Mouse (Mus musculus) heart, embryonic 14.5 days (tissue): ENCODE measurements around the gene Ass1. TPM values are rescaled to one million over a fixed set of nuclear protein-coding genes. Genes with fewer than 3 reads are reported as not detected.

Source experiments
- ATAC-seq: fragments of 200-750 bp; cut with Nextera tagmentation; 2 replicates; pipeline ENCODE4 v1.8.0; 2017; ENCODE audit warnings: low read depth, moderate TSS enrichment; ENCODE audit not compliant: insufficient number of reproducible peaks, insufficient read depth, low FRiP score
- H3K27ac ChIP-seq, 2 experiments: fragments of 200-500 bp in 1 of 2; fragments of 300-500 bp in 1 of 2; sonication (generic) in 1 of 2; replicated peaks in 1 of 2; 2 replicates each; pipeline ENCODE4 v1.5.1; 2012 to 2014; ENCODE audit warnings: low read depth in 2 of 2, low read length in 2 of 2, control low read depth in 1 of 2, mild to moderate bottlenecking in 1 of 2, mixed read lengths in 1 of 2; ENCODE audit not compliant: control insufficient read depth in 1 of 2, insufficient read depth in 1 of 2
- H3K27me3 ChIP-seq: fragments of 300-500 bp; sonication (generic); 2 replicates; pipeline ENCODE4 v1.6.1; 2014; ENCODE audit warnings: mild to moderate bottlenecking, low read length, control low read depth; ENCODE audit not compliant: control insufficient read depth, insufficient read depth
- H3K36me3 ChIP-seq: fragments of 300-500 bp; sonication (generic); 2 replicates; pipeline ENCODE4 v1.6.1; 2014; ENCODE audit warnings: mild to moderate bottlenecking, control low read depth, low read length, mixed read lengths; ENCODE audit not compliant: control insufficient read depth, insufficient read depth
- H3K4me1 ChIP-seq, 2 experiments: fragments of 200-500 bp in 1 of 2; fragments of 300-500 bp in 1 of 2; sonication (generic) in 1 of 2; 2 replicates each; pipeline ENCODE4 v1.6.1; 2012 to 2014; ENCODE audit warnings: low read length in 2 of 2, control low read depth in 1 of 2, mixed read lengths in 1 of 2; ENCODE audit not compliant: control insufficient read depth in 2 of 2, insufficient read depth in 2 of 2
- H3K4me2 ChIP-seq: fragments of 300-500 bp; sonication (generic); 2 replicates; pipeline ENCODE4 v1.6.1; 2014; ENCODE audit warnings: mild to moderate bottlenecking, low read length
- H3K4me3 ChIP-seq, 2 experiments: fragments of 200-500 bp in 1 of 2; fragments of 300-500 bp in 1 of 2; sonication (generic) in 1 of 2; 2 replicates each; pipeline ENCODE4 v1.5.1; 2012 to 2014; ENCODE audit warnings: low read length in 2 of 2, mild to moderate bottlenecking in 2 of 2, control low read depth in 1 of 2, low read depth in 1 of 2, moderate library complexity in 1 of 2; ENCODE audit not compliant: control insufficient read depth in 1 of 2, insufficient read depth in 1 of 2
- H3K9ac ChIP-seq: fragments of 300-500 bp; sonication (generic); 2 replicates; pipeline ENCODE4 v1.6.1; 2014; ENCODE audit warnings: mild to moderate bottlenecking, low read length
- H3K9me3 ChIP-seq: fragments of 300-500 bp; sonication (generic); 2 replicates; pipeline ENCODE4 v1.6.1; 2016; ENCODE audit warnings: low read length, control low read depth; ENCODE audit not compliant: control insufficient read depth
- WGBS: fragments of 180-500 bp; shearing (Covaris S2); extraction: QIAGEN DNeasy Blood & Tissue Kit; methylation state at CpG from one replicate; pipeline ENCODE4 v1.1.7; 2014; 5-methylcytosine and 5-hydroxymethylcytosine counted together
- polyA plus RNA-seq: library from polyadenylated mRNA; unstranded; fragments of >200 nt; fragmentation: Nextera tagmentation; extraction: Ambion mirVana; gene quantifications from 2 replicates; pipeline ENCODE4 v1.2.1, GENCODE M21; 2014

Gene Ass1
- polyA plus RNA-seq, 1 experiment from 2014 or later = 10.0 TPM

DNA sequence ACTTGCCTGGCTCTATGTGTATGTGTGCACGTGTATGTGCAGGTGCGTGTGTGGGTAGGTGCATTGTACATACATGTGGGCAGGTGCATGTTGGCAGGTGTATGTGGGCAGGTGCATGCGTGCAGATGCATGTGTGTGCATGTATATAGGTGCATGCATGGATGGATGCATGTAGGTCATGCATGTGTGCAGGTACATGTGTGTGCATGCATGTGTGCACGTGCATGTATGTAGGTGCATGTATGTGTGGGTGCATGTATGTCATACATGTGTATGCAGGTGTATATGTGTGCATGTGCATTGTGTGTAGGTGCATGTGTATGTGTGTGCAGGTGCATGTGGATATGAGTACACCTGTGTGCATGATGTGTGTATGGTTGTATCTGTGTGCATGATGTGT, 20.1 kb upstream of the Ass1 start:
- WGBS = 84% methylated on average over 4 of the region's 4 CpGs
- H3K4me2 ChIP-seq = no peak overlapping the region
- peaks cover 36 to 52% of the 10 kb centered on the region in 2 experiments for H3K4me1 ChIP-seq
- ATAC-seq = 0 out of 2 replicates have a peak, but pooled peaks have one; percentile 2
- H3K36me3 ChIP-seq = no peaks in the 10 kb centered on the region
- no peak overlapping the region for H3K4me3 ChIP-seq
- H3K9me3 ChIP-seq = no peaks in the 10 kb centered on the region
- no peaks in the 10 kb centered on the region for H3K27me3 ChIP-seq
- H3K27ac ChIP-seq = no peak overlapping the region
- H3K9ac ChIP-seq = no peak overlapping the region

- no peaks in the 10 kb centered on the region for H3K27me3 ChIP-seq
- H3K9ac ChIP-seq = no peak overlapping the region
- no peaks in the 10 kb centered on the region for H3K36me3 ChIP-seq
- no peak overlapping the region for H3K4me2 ChIP-seq
- H3K9me3 ChIP-seq = no peaks in the 10 kb centered on the region
- WGBS = 40% methylated on average over 3 of the region's 3 CpGs
- no peak overlapping the region for H3K27ac ChIP-seq
- H3K4me1 ChIP-seq = peaks cover 43 to 59% of the 10 kb centered on the region in 2 experiments
- H3K4me3 ChIP-seq = no peak overlapping the region
- ATAC-seq = no peak
Observed at GRCm38 (mm10) chr2:31450661-31451060, 19.3 kb upstream of the Ass1 start.

GRCm38 (mm10) chr2:31451530-31451929, 18.5 kb upstream of the Ass1 start:
- 58% methylated on average over 1 of the region's 1 CpGs for WGBS
- no peak overlapping the region for H3K27ac ChIP-seq
- no peak for ATAC-seq

GRCm38 (mm10) chr2:31453011-31453410, 17.0 kb upstream of the Ass1 start:
- Histone ChIP-seq H3K27ac (no peak overlapping the region), H3K4me1 (peaks cover 43 to 61% of the 10 kb centered on the region in 2 experiments), H3K9me3 (no peaks in the 10 kb centered on the region), H3K27me3 (peaks cover 8% of the 10 kb centered on the region; the same call in 1 of the 2 replicates), H3K36me3 (no peaks in the 10 kb centered on the region), H3K9ac (no peak overlapping the region), H3K4me3 (no peak overlapping the region), H3K4me2 (no peak overlapping the region)
- WGBS = 84% methylated on average over 13 of the region's 13 CpGs
- no peak for ATAC-seq

More at GRCm38 (mm10) chr2:31451530-31451929, 18.5 kb upstream of the Ass1 start:
- no peak overlapping the region for H3K9ac ChIP-seq
- H3K4me3 ChIP-seq = no peak overlapping the region
- H3K36me3 ChIP-seq = no peaks in the 10 kb centered on the region
- no peaks in the 10 kb centered on the region for H3K9me3 ChIP-seq
- peaks cover 43 to 61% of the 10 kb centered on the region in 2 experiments for H3K4me1 ChIP-seq
- H3K4me2 ChIP-seq = no peak overlapping the region
- H3K27me3 ChIP-seq = no peaks in the 10 kb centered on the region

DNA sequence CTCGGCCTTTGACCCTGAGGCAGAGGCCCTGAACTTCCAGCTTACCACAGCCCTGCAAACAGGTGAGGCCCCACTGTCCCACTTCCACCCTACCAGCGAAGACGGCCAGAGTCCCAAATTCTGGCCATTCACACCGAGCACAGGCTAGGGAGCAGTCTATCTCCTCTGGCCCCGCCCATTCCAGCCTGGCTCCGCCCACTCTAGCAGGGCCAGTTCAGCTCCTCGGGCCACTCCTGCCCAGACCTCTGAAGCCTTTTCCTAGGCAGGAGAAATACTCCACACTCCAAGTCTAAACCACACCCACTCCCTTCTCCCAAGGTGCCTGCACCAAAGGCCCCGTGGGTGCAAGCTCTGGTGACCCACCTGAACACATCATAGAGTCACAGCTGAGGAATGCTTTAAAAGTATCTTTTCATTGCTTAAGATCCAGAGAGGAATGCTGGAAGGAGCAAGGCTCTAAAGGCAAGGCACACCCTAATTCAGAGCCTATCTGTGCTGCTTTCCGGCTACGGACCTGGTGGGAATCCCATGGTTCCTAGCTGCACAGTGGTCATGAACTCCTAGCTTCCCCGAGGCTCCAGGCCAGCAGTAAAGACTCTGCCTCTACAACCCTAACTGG, 16.3 kb upstream of the Ass1 start:
- H3K4me2 ChIP-seq = peak overlapping the region; percentile 13; the same call in 1 of the 2 replicates
- H3K27ac ChIP-seq = peak overlapping the region; percentile 70 to 82
- H3K9me3 ChIP-seq = no peaks in the 10 kb centered on the region
- no peak for ATAC-seq
- no peak overlapping the region for H3K4me3 ChIP-seq
- no peaks in the 10 kb centered on the region for H3K36me3 ChIP-seq
- peaks cover 41 to 60% of the 10 kb centered on the region in 2 experiments for H3K4me1 ChIP-seq
- H3K9ac ChIP-seq = no peak overlapping the region
- WGBS = 39% methylated on average over 11 of the region's 11 CpGs
- peaks cover 13% of the 10 kb centered on the region; the same call in 1 of the 2 replicates for H3K27me3 ChIP-seq

GRCm38 (mm10) chr2:31454280-31454679, 15.7 kb upstream of the Ass1 start:
- Histone ChIP-seq H3K27ac (peak overlapping the region; percentile 70 to 82), H3K4me3 (no peak overlapping the region), H3K27me3 (peaks cover 19% of the 10 kb centered on the region), H3K9me3 (no peaks in the 10 kb centered on the region), H3K9ac (peak overlapping the region; percentile 52), H3K36me3 (no peaks in the 10 kb centered on the region), H3K4me1 (peaks cover 35 to 53% of the 10 kb centered on the region in 2 experiments), H3K4me2 (peak overlapping the region; percentile 18; the same call in 1 of the 2 replicates)
- ATAC-seq = peak; percentile 58
- 26% methylated on average over 8 of the region's 8 CpGs for WGBS

DNA sequence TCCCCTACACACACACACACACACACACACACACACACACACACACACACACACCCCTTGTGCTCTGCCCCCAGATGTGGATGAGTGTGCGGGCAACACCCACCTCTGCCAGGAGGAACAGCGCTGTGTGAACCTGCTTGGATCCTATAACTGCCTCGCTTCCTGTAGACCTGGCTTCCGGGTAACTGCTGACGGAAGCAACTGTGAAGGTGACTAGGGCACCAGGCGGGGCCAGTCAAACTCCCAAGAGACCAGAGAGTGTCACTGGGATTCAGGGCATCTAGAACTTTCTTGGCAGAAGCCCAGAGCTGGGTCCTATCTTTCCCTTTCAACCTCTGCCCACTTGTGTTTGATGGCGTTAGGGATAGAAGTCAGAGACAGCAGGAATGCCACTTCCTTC, 14.6 kb upstream of the Ass1 start:
- no peaks in the 10 kb centered on the region for H3K9me3 ChIP-seq
- peaks cover 30% of the 10 kb centered on the region for H3K27me3 ChIP-seq
- peak overlapping the region; percentile 1 to 82; a peak in 2 of 4 replicates for H3K27ac ChIP-seq
- H3K4me1 ChIP-seq = peaks cover 28 to 50% of the 10 kb centered on the region in 2 experiments
- H3K4me2 ChIP-seq = peak overlapping the region; percentile 18; the same call in 1 of the 2 replicates
- no peak overlapping the region for H3K9ac ChIP-seq
- 68% methylated on average over 7 of the region's 7 CpGs for WGBS
- ATAC-seq = no peak
- H3K4me3 ChIP-seq = no peak overlapping the region
- no peaks in the 10 kb centered on the region for H3K36me3 ChIP-seq
